Mouse (Mus musculus): ENCODE measurements around the gene Prkce. TPM values are rescaled to one million over a fixed set of nuclear protein-coding genes. Genes with fewer than 3 reads are reported as not detected.

The Prkce gene
- polyA plus RNA-seq, 1 experiment, result 1.9 TPM

- Histone ChIP-seq H3ac (ENCODE audit: control insufficient read depth, insufficient read length) (no peak overlapping the region), H3K4me3 (no peak overlapping the region), H3K36me3 (ENCODE audit: control insufficient read depth, insufficient read depth) (no peaks in the 10 kb centered on the region), H3K79me2 (ENCODE audit: control insufficient read depth, insufficient read depth) (no peaks in the 10 kb centered on the region), H3K27me3 (ENCODE audit: control insufficient read depth, insufficient read depth, insufficient read length) (no peaks in the 10 kb centered on the region), H3K4me2 (ENCODE audit: low read depth) (no peak overlapping the region)
- no peak for TF ChIP-seq CEBPB (IDR thresholded peaks at IDR 0.05; ENCODE audit: insufficient read depth, poor library complexity, severe bottlenecking)
- TF ChIP-seq SRF (IDR thresholded peaks at IDR 0.05; ENCODE audit: control insufficient read depth, insufficient read length, low read depth), result no peak
These were observed 507.4 kb downstream of the Prkce start for GRCm38 (mm10) chr17:86674971-86675370.

- Histone ChIP-seq H3ac (ENCODE audit: control insufficient read depth, insufficient read length) (no peak overlapping the region), H3K4me3 (no peak overlapping the region), H3K4me2 (ENCODE audit: low read depth) (no peak overlapping the region), H3K36me3 (ENCODE audit: control insufficient read depth, insufficient read depth) (no peaks in the 10 kb centered on the region), H3K79me2 (ENCODE audit: control insufficient read depth, insufficient read depth) (no peaks in the 10 kb centered on the region), H3K27me3 (ENCODE audit: control insufficient read depth, insufficient read depth, insufficient read length) (no peaks in the 10 kb centered on the region)
- TF ChIP-seq CEBPB (IDR thresholded peaks at IDR 0.05; ENCODE audit: insufficient read depth, poor library complexity, severe bottlenecking) (no peak), USF1 (IDR thresholded peaks at IDR 0.05; ENCODE audit: low read depth) (no peak), REST (IDR thresholded peaks at IDR 0.05; ENCODE audit: insufficient read depth, insufficient read length) (no peak), TCF12 (IDR thresholded peaks at IDR 0.05; ENCODE audit: insufficient read depth, poor library complexity, severe bottlenecking) (no peak), E2F4 (IDR thresholded peaks at IDR 0.05; ENCODE audit: insufficient read depth) (no peak), POLR2AphosphoS2 (IDR thresholded peaks at IDR 0.05; ENCODE audit: insufficient read length, low read depth) (no peak), TCF3 (IDR thresholded peaks at IDR 0.05; ENCODE audit: insufficient read length, low read depth) (no peak), SRF (IDR thresholded peaks at IDR 0.05; ENCODE audit: control insufficient read depth, insufficient read length, low read depth) (no peak), MYOD1 (IDR thresholded peaks at IDR 0.05; ENCODE audit: control insufficient read depth in 1 of 3, insufficient read length in 2 of 3, low read depth in 2 of 3) (no peak), POLR2A (IDR thresholded peaks at IDR 0.05; ENCODE audit: insufficient read length, low read depth) (no peak), MAX (IDR thresholded peaks at IDR 0.05; ENCODE audit: low read depth) (no peak), MYOG (IDR thresholded peaks at IDR 0.05; ENCODE audit: control insufficient read depth in 1 of 3, insufficient read depth in 1 of 3, insufficient read length in 2 of 3, low read depth in 2 of 3) (no peak)
These were observed 508.8 kb downstream of the Prkce start for GRCm38 (mm10) chr17:86676336-86676735.

- Histone ChIP-seq H3K4me2 (ENCODE audit: low read depth) (no peak overlapping the region), H3ac (ENCODE audit: control insufficient read depth, insufficient read length) (no peak overlapping the region), H3K36me3 (ENCODE audit: control insufficient read depth, insufficient read depth) (no peaks in the 10 kb centered on the region), H3K4me3 (no peak overlapping the region), H3K79me2 (ENCODE audit: control insufficient read depth, insufficient read depth) (no peaks in the 10 kb centered on the region), H3K27me3 (ENCODE audit: control insufficient read depth, insufficient read depth, insufficient read length) (no peaks in the 10 kb centered on the region)
- no peak for TF ChIP-seq POLR2A (IDR thresholded peaks at IDR 0.05; ENCODE audit: insufficient read length, low read depth)
These were observed 509.3 kb downstream of the Prkce start for GRCm38 (mm10) chr17:86676909-86677308.

- no peak overlapping the region for H3K4me2 ChIP-seq (ENCODE audit: low read depth)
- no peaks in the 10 kb centered on the region for H3K27me3 ChIP-seq (ENCODE audit: control insufficient read depth, insufficient read depth, insufficient read length)
- no peaks in the 10 kb centered on the region for H3K79me2 ChIP-seq (ENCODE audit: control insufficient read depth, insufficient read depth)
- H3ac ChIP-seq (ENCODE audit: control insufficient read depth, insufficient read length), result no peak overlapping the region
- H3K36me3 ChIP-seq (ENCODE audit: control insufficient read depth, insufficient read depth), result no peaks in the 10 kb centered on the region
- no peak overlapping the region for H3K4me3 ChIP-seq
- TF ChIP-seq TCF3 (IDR thresholded peaks at IDR 0.05; ENCODE audit: insufficient read length, low read depth), result no peak
- TF ChIP-seq MYOD1 (IDR thresholded peaks at IDR 0.05; ENCODE audit: control insufficient read depth in 1 of 3, insufficient read length in 2 of 3, low read depth in 2 of 3), result no peak
- TF ChIP-seq USF1 (IDR thresholded peaks at IDR 0.05; ENCODE audit: low read depth), result no peak
- no peak for TF ChIP-seq POLR2AphosphoS2 (IDR thresholded peaks at IDR 0.05; ENCODE audit: insufficient read length, low read depth)
- TF ChIP-seq MAX (IDR thresholded peaks at IDR 0.05; ENCODE audit: low read depth), result no peak
- TF ChIP-seq POLR2A (IDR thresholded peaks at IDR 0.05; ENCODE audit: insufficient read length, low read depth), result no peak
- TF ChIP-seq SRF (IDR thresholded peaks at IDR 0.05; ENCODE audit: control insufficient read depth, insufficient read length, low read depth), result no peak
- no peak for TF ChIP-seq CEBPB (IDR thresholded peaks at IDR 0.05; ENCODE audit: insufficient read depth, poor library complexity, severe bottlenecking)
These were observed 517.7 kb downstream of the Prkce start for GRCm38 (mm10) chr17:86685263-86685662.

GRCm38 (mm10) chr17:86687021-86687420 lies 519.4 kb downstream of the Prkce start:
- H3K4me3 ChIP-seq, result no peak overlapping the region
- H3K27me3 ChIP-seq (ENCODE audit: control insufficient read depth, insufficient read depth, insufficient read length), result no peaks in the 10 kb centered on the region
- TF ChIP-seq CEBPB (IDR thresholded peaks at IDR 0.05; ENCODE audit: insufficient read depth, poor library complexity, severe bottlenecking), result no peak
- no peak for TF ChIP-seq POLR2AphosphoS2 (IDR thresholded peaks at IDR 0.05; ENCODE audit: insufficient read length, low read depth)
- no peak for TF ChIP-seq TCF3 (IDR thresholded peaks at IDR 0.05; ENCODE audit: insufficient read length, low read depth)
- no peak for TF ChIP-seq USF1 (IDR thresholded peaks at IDR 0.05; ENCODE audit: low read depth)
- TF ChIP-seq TCF12 (IDR thresholded peaks at IDR 0.05; ENCODE audit: insufficient read depth, poor library complexity, severe bottlenecking), result no peak
- no peak for TF ChIP-seq REST (IDR thresholded peaks at IDR 0.05; ENCODE audit: insufficient read depth, insufficient read length)
- no peak for TF ChIP-seq MYOG (IDR thresholded peaks at IDR 0.05; ENCODE audit: control insufficient read depth in 1 of 3, insufficient read depth in 1 of 3, insufficient read length in 2 of 3, low read depth in 2 of 3)
- TF ChIP-seq SRF (IDR thresholded peaks at IDR 0.05; ENCODE audit: control insufficient read depth, insufficient read length, low read depth), result no peak
- no peak for TF ChIP-seq POLR2A (IDR thresholded peaks at IDR 0.05; ENCODE audit: insufficient read length, low read depth)
- no peak for TF ChIP-seq MYOD1 (IDR thresholded peaks at IDR 0.05; ENCODE audit: control insufficient read depth in 1 of 3, insufficient read length in 2 of 3, low read depth in 2 of 3)
- no peak for TF ChIP-seq E2F4 (IDR thresholded peaks at IDR 0.05; ENCODE audit: insufficient read depth)
- TF ChIP-seq MAX (IDR thresholded peaks at IDR 0.05; ENCODE audit: low read depth), result no peak
- no peaks in the 10 kb centered on the region for H3K79me2 ChIP-seq (ENCODE audit: control insufficient read depth, insufficient read depth)
- H3K4me2 ChIP-seq (ENCODE audit: low read depth), result no peak overlapping the region
- no peak overlapping the region for H3ac ChIP-seq (ENCODE audit: control insufficient read depth, insufficient read length)
- H3K36me3 ChIP-seq (ENCODE audit: control insufficient read depth, insufficient read depth), result no peaks in the 10 kb centered on the region
